Mouse (Mus musculus): ENCODE results near the gene Mon1b. TPM values are rescaled to one million over a fixed set of nuclear protein-coding genes. Genes with fewer than 3 reads are reported as not detected.

Mon1b gene
- 14.1 TPM for polyA plus RNA-seq (2014; fragmentation: Illumina TruSeq; extraction: RNeasy Lipid Tissue Mini Kit (QIAGEN cat#74804); ENCODE audit: low read depth, low replicate concordance)

GRCm38 (mm10) chr8:113634670-113635591, at the start of gene Mon1b:
Gene Mon1b (plus strand): TSS chr8:113635587.

DNA sequence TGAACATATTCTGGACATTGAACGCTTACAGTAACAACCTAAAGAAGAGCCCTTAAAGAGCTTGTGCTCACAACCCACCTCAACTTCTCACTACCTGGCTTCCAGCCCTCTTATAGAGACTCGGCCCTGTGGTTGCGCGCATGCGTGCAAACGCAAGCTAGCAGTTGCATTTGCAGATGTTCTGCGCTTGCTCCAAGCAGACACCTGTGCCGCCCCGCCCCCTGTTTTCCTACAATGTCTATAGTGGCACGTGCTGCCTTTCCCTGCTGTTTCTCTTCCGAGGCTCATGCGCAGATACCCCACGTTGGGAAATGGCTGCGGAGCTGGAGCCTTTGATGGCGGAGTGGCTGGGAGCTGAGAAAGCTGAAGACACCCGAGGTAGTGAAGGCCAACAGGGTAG, 7.5 kb downstream of the Mon1b start, which contains the start of gene Syce1l:
Gene Syce1l (plus strand): TSS at position 288 of the 400 bp plus-strand sequence.

Other genes with a start within 250 kb of the Mon1b start
- not detected for gene Syce1l, start 7.6 kb downstream of the Mon1b start, polyA plus RNA-seq (2014; fragmentation: Illumina TruSeq; extraction: RNeasy Lipid Tissue Mini Kit (QIAGEN cat#74804); ENCODE audit: low read depth, low replicate concordance)
- gene Adamts18, start 213.2 kb downstream of the Mon1b start, polyA plus RNA-seq (2014; fragmentation: Illumina TruSeq; extraction: RNeasy Lipid Tissue Mini Kit (QIAGEN cat#74804); ENCODE audit: low read depth, low replicate concordance), result not detected

All from adrenal gland, adult 10 weeks (tissue).